Mouse (Mus musculus): ENCODE results near the gene Iqck. TPM values are rescaled to one million over a fixed set of nuclear protein-coding genes. Genes with fewer than 3 reads are reported as not detected.

Iqck gene
- total RNA-seq (2021), result 10 to 100 TPM; 18.4 to 20.5 TPM
- long read RNA-seq, experiment 1, transcript Iqck-201 (9 exons, 1,503 nt), result major isoform, 11 of 24 reads
- long read RNA-seq, experiment 1, partial matches to known transcripts, result 3 of 24 reads
- long read RNA-seq, experiment 1, other reads (novel, unspliced or antisense), result 6 of 24 reads
- long read RNA-seq, experiment 2, partial matches to known transcripts, result 0 of 6 reads
- long read RNA-seq, experiment 2, other reads (novel, unspliced or antisense), result 3 of 6 reads

- DNase-seq, result peak; percentile 95 to 96
Measured at GRCm38 (mm10) chr7:118855171-118855876, at the start of gene Iqck. TSS of gene Iqck (plus strand) at chr7:118855752.

GRCm38 (mm10) chr7:118806631-118807411 is 48.7 kb upstream of the Iqck start:
- DNase-seq, result no peak

GRCm38 (mm10) chr7:118807899-118808298 is 47.7 kb upstream of the Iqck start:
- DNase-seq, result no peak

DNA sequence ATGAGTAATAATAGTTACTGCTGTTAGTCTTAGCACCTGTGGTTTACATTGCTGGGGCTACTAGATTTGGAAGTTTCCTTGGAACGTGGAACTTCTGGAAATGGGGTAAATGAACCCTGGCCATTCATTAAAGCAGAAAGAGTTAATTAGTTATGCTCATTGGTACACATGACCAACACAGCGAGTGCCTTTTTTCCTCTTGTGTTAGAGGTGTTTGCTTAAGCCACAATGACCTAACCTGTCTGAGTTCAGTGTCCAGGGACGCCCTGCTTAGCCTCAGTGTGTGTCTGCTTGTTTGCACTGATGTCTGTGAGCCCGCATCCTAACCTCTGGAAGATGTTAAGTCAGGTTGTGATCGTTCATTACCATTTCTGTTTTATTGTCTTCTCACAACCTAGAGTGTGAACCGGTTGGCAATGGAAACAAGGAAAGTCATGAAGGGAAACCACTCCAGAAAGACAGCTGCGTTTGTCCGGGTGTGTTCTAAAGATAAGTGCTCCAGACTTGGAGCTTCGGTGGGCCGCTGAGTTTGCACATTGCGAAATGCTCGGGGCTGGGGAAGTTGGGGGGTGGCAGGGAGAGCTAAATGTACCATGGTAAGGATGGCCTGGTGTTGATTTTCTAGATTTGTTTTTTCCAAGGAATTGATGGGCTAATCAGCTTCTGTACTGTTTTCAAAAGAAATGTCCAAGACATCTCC is 44.0 kb upstream of the Iqck start:
- DNase-seq, result no peak

- DNase-seq, result no peak
Measured at GRCm38 (mm10) chr7:118813592-118813991, 42.0 kb upstream of the Iqck start.

- DNase-seq, result no peak
Measured at GRCm38 (mm10) chr7:118816275-118816674, 39.3 kb upstream of the Iqck start.

DNA sequence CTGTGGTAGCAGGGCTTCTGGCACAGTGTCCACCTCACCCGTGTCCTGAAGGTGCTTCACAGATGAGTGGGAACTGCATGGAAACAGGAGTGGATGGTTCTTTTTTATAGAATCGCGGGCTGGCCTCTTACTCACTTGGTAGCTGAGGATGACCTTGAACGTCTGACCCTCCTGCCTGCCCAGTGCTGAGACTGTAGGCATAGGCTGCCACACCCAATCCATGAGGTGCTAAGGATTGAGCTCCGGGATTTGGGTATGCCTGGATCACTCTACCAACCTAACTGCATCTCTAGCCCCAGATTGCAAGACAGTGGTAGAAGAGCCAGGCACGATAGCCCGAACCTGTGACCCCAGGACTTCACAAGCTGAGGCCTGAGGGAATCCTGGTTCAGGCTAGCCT is 37.8 kb upstream of the Iqck start:
- no peak for DNase-seq

GRCm38 (mm10) chr7:118819666-118820065 is 35.9 kb upstream of the Iqck start:
- DNase-seq, result no peak

DNA sequence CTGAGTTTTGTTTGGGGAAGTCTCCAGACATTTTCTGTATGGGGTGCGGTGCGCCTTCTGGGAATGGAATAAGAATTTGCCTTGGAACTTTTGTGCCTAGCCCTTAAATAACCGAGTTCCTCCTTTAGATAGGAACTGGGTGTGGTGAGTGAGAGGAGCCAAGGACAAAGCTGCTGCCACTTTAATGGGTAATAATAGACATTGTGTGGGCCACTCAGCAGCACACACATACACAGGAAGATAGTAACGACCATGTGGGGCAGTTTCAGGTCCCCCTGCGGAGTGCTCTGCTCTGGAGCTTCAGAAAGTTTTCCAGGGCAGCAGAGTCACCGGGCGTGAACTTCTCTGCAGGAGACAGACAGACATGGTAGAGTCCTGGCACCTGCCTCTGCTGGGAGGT is 34.2 kb upstream of the Iqck start:
- no peak for DNase-seq

- no peak for DNase-seq
Measured at GRCm38 (mm10) chr7:118821887-118822556, 33.5 kb upstream of the Iqck start.

- DNase-seq, result no peak
Measured at GRCm38 (mm10) chr7:118824451-118824850, 31.1 kb upstream of the Iqck start.

DNA sequence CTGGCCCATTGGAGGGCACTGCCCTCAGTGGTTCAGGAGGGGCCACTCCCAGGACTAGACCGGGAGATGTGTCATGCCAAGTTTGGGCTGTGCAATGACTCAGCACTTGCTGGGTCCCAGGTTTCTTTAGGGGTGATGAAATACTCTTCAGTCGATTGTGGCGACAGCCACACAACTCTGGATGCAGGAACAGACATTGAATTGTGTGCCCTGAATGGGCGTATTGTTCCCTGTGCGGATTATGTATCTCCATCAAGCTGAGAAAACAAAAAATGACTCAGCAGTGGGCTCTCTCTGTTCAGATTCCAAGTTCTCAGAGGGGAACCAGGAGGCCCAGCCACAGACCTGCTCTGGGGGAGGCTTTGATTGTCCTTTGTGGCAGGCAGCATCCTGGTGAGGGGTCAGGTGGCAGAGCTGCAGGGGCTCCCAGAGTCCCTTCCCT is 27.6 kb upstream of the Iqck start:
- peak; percentile 56 to 64 for DNase-seq

GRCm38 (mm10) chr7:118837901-118838300 is 17.7 kb upstream of the Iqck start:
- DNase-seq, result no peak

- DNase-seq, result peak in 1 of 2 experiments; percentile 25
Measured at GRCm38 (mm10) chr7:118841030-118841745, 14.4 kb upstream of the Iqck start.

GRCm38 (mm10) chr7:118841796-118842195 is 13.8 kb upstream of the Iqck start:
- peak; percentile 43 to 45 for DNase-seq

DNA sequence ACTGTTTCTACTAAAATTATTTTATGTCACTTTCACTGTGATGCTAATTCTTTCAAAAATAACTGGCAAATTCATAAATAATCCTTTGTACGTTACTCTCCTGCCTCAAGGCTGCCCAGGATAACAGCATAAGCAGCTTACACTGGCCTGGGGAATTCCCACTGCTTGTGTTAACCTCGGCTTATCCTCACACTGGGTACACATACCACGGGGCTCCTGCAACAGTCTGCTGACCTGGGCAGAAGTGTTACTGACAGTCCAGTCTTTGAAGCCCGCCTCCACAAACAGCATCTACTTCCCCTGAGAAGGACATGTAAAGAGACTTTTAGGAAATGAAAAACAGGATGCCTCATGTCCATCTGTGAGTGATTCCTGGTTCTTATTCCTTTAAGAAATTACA is 12.6 kb upstream of the Iqck start:
- no peak for DNase-seq

DNA sequence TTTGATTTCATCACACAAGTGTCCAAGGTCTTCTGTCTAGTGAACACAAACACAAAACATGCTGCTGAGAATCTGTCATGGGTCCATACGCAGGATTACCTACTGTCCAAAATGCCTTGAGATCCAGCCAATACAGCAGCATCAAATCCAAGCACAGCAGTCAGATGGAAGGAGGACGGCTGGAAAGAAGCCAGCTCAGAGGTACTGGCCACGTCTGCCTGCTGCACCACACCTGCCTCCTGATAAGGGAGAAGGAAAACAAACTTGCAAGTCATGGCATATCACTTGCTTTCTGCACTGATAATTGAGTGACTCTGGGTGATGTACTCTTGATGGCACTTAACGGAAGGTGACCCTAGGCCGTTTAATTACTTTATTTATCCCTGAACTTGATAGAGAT is 10.4 kb upstream of the Iqck start:
- no peak for DNase-seq

DNA sequence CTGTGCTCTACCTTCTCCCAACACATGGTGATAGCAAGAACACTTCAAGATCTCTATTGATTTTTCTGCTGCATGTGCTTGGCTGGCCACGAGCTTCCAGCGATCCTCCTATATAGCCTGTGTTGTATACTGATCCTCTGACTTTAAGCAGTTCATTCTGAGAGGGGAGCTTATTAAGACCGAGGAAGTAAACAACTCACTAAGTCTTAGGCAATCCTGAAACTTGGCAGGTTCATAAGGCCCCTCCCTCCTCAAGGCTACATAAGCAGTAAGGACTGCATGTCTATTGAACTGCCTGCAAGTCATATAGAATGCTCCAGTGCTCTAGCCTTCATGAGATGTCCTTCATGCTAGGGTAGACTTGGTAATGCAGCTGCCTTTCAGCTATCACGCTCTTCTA is 9.2 kb upstream of the Iqck start:
- DNase-seq, result no peak

- peak; percentile 65 to 76 for DNase-seq
Measured at GRCm38 (mm10) chr7:118848796-118849195, 6.8 kb upstream of the Iqck start.

GRCm38 (mm10) chr7:118849543-118850250 is 5.9 kb upstream of the Iqck start:
- DNase-seq, result peak in 1 of 2 experiments; percentile 20

Data from adrenal gland, postnatal 36 days (tissue).